Mouse (Mus musculus): ENCODE data around the gene Tns2. TPM values are rescaled to one million over a fixed set of nuclear protein-coding genes. Genes with fewer than 3 reads are reported as not detected.
A peak's percentile ranks its signal among the peaks of the same experiment; 100 is the strongest.
"Not testable (repeated sequence)": the region's sequence is repeated elsewhere in the genome, so short reads cannot be mapped to it uniquely, and the experiment has no call there.

The Tns2 gene
- total RNA-seq, 2 experiments from 2014 or later: 76.9 to 89.5 TPM

DNA sequence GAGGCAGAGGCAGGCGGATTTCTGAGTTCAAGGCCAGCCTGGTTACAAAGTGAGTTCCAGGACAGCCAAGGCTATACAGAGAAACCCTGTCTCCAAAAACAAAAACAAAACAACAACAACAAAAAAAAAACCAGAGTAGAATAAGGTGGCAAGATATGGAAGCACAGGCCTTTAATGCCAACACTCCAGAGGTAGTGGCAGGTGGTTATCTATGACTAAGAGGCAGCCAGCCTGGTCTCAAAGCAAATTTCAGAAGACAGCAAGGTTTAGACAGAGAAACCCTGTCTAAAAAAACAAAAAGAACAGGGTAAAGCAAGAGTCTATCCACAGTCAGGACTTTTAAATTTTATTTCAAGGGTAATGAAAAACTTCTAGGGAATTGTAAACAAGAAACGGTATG lies 34.5 kb downstream of the Tns2 start:
- no peak for DNase-seq (ENCODE audit: low spot score in 2 of 2)

GRCm38 (mm10) chr15:102135522-102136128 lies 35.4 kb downstream of the Tns2 start:
- no peak for DNase-seq (ENCODE audit: low spot score in 2 of 2)

DNA sequence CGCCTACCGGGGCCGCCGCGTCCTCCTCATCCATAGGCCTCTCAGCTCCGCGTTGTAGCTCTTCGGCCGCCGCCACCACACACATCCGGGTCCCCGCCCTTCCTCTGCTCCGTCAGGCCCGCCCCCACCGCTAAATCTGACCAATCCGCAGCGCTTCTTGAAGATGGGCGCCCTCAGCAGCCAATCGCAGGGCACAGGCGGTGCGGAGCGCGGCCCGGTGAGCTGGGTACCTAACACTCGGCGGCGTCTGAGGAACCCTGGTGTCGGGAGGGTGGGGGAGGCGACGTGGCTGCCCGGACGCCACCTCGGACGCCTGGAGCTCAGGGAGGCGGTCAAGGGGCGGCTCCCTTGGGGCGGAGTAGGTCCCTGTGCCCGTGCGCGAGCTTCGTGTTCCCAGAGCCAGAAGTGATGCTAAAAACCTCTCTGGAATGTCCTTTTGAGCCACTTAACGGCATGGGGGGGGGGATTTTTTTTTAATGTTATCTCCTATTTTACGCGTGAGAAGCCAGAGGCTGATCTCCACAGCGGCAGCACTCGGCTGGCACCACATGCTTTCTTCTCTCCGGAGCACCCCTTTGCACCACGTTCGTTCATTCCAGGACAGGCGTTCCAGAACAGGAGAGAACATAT lies 36.0 kb downstream of the Tns2 start, which contains the start of gene Spryd3:
Gene Spryd3, minus strand, starts transcription at position 106 of the 630 bp plus-strand sequence.
- DNase-seq (ENCODE audit: low spot score in 2 of 2): peak; percentile 98 to 99

DNA sequence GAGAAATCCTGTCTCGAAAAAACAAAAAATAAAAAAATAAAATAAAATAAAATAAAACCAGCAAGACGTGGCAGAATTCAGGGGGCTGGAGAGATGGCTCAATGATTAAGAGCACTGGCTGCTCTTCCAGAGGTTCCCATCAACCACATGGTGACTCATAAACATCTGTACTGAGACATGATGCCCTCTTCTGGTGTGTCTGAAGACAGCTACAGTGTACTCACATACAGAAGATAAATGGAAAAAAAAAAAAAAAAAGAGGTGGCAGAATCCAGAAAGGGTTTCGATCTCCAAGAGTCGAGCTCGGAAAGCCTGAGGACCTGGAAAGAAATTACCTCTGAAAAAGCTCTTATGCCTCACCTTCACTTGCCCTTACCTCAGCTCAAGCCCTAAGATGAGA lies 40.9 kb downstream of the Tns2 start:
- no peak for DNase-seq (ENCODE audit: low spot score in 2 of 2)

DNA sequence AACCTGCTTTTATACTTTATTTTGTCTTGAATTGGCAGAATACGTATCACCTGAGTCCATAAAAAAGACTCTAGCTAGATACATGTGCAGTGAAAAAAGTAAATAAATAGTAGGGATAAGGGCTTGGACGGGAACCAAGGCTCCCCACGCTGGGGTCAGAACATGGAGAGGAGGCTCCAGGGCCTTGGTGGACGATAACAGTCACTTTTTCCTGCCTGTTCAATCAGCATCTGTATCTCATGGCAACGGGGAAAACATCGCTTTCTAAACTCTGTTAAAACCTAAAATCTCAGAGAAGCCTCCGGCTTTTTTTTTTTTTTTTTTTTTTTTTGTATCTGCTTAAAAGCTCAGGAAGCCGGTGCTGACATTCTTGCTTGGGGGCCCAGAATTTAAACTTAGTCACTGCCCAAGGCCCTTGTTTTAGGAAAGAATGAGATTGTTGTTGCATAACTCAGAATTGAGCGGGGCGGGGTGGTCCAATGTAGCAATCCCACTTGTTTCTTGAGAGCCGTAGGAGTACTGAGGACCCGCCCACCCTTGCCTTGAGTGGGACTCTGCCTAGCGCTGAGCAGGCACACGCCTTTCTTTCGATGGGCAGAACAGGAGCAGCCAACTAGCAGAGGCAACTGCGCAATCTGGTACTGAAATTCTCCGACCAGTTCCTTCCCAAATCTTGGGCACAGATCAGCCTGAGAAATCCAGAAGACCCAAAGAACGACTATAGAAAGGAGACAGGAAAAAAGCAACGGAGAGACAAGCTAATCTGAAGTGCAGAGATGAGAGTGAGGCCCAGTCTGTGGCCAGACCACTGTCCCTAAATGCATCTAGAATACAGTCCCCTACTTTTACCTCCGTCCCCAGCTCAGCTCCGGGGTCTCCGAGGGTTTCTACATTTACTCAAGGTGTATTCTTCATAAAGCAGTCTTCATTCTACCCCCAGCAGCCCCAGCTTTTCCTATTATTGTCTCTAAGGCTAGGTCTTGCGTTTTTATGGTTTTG lies 43.0 kb downstream of the Tns2 start:
- DNase-seq (ENCODE audit: low spot score in 2 of 2): no peak

DNA sequence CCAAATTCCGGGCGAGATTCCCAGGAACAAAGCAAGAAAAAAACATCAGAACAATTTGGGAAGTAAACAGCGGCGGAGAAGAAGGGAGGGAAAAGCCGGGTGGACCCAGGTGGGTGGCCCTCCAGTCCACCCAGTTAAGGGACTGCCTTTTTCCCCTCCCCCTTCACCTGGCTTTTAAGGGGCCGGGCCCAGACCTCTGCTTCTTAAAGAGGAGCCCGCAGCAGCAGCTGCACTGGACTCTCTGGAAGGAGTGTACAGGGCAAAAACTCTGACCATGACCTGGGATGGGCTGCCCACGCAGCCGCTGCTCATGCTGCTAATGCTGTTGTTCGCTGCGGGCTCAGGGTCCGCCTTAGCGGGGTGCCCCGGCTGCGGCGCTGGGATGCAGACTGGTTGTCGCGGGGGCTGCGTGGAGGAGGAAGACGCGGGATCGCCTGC lies 44.1 kb downstream of the Tns2 start, which contains the start of gene Igfbp6:
Gene Igfbp6, plus strand, starts transcription at position 89 of the 438 bp plus-strand sequence.
- no peak for DNase-seq (ENCODE audit: low spot score in 2 of 2)

DNA sequence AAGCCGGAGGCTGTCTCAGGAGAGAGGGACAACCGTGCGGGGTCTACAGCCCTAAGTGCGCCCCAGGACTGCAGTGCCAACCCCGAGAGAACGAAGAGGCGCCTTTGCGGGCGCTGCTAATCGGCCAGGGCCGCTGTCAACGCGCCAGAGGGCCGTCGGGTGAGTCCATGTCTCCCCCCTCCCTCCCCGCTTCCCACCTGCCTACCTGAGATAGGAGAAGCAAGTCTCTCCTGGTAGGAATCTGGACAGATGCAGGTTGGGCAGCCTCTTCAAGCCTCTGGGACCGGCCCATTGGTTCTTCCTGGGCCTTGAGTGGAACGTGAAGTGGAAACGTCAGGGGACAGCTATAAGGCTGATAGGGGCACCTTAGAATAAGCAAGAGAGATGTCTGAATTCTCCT lies 44.5 kb downstream of the Tns2 start:
- no peak for DNase-seq (ENCODE audit: low spot score in 2 of 2)

DNA sequence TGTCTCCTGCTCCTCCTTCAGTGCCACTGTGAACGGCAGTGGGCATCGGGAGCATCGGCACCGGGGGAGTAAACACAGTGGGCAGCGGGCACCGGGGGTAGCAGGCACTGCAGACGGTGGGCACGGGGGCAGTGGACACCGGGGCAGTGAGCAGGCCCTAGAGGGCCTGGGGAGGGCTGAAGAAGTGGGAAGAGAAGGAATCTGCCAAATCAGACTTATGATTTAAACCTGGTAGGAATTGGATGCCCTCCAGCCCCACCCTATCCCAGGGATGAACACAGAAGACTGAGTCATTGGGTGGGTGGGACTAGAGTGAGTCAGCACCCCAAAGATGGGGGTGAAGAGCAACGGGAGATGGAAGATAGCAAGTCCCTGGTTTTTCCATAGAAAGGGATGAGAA lies 45.1 kb downstream of the Tns2 start:
- peak; percentile 54 to 63 for DNase-seq (ENCODE audit: low spot score in 2 of 2)

DNA sequence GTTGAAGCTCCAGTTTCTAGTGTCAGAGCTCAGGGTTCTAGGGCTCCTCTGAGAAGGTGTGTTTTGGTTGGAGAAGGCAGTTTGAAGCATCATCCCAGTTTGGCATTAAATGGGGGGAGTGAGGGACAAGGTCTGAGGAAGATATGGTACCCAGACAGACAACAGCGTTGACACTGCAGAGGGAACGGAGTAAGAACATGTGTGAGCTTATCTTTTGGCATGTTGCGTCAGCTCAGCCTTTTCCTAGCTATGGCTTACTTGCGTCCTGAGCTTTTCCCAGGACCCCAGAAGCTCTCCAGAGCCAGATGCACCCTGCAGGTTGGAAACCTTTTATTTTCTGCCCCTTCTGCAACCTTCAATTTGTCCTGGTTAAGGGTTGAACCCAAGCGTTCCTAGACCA lies 45.9 kb downstream of the Tns2 start:
- no peak for DNase-seq (ENCODE audit: low spot score in 2 of 2)

DNA sequence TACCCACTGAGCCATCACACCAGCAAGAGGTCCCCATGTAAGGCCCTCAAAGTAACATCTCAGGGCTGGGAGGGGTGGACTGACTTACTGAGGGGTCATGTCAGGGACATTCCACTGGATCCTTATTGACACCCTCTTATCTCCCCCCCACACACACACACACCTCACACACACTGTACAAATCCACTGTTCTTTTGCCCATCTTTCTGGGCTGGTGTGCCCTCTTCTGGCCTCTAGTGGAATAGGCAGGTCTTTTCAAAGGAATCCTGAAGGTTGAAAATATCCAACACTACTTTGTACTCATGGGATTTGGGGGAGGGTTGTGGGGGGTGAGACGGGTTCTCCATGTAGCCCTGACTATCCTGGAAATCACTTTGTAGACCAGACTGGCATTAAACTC lies 46.7 kb downstream of the Tns2 start:
- peak; percentile 43 to 49 for DNase-seq (ENCODE audit: low spot score in 2 of 2)

- DNase-seq (ENCODE audit: low spot score in 2 of 2): no peak
Observed at GRCm38 (mm10) chr15:102147674-102148402, 47.6 kb downstream of the Tns2 start.

DNA sequence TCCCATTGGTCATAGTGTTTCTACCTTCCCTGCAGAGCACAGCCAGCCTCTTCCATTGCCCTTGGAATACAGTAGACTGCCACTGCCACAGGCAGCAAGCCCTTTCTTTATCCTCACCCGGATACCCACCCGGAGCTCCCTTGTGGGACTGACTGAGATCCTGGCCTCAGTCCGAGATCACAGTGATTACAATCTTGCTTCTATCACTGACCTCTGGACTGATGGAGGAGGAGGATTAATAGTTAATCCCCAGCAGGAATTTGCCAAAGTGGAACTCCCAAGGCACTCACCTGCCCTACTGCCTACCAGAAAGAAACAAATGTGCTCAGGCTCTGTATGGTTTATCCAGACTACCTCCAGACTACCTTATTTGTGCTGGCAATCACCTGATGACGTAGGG lies 49.3 kb downstream of the Tns2 start:
- no peak for DNase-seq (ENCODE audit: low spot score in 2 of 2)

GRCm38 (mm10) chr15:102150301-102151135 lies 50.3 kb downstream of the Tns2 start, which contains the start of gene Soat2:
Gene Soat2, plus strand, starts transcription at chr15:102150526.
- no peak for DNase-seq (ENCODE audit: low spot score in 2 of 2)

DNA sequence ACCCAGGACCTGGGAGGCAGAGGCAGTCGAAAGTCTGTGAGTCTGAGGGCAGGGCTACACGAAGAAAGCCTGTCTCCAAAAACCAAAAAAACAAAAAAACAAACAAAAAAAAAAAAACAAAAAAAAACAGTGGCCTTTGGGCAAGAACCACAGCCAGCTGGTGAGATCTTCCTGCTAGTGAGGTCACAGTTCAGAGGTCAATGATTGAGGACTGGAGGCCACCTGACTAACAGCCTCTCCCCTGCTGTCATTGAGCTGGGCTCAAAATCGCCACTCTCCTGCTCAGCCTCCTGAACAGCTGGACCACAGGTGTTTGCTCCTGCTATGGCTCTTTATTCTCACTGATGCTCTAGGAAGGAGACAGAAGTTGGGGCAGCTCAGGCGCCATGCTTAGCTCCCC lies 52.4 kb downstream of the Tns2 start:
- DNase-seq (ENCODE audit: low spot score in 2 of 2): no peak

DNA sequence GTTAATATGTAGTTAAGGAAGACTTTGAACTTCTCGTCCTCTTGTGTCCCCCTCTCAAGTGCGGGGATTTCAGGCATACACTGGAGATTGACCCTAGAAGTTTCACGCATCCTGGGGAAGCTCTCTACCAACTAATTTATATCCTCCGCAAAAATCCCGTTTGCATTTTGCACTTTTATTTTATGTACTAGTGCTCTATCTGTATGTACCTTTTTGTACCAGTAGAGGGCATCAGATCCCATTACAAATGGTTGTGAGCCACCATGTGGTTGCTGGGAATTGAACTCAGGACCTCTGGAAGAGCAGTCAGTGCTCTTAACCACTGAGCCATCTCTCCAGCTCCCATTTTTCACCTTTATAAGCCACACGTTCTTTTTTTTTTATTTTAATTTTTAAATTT lies 54.8 kb downstream of the Tns2 start:
- not testable (repeated sequence) for DNase-seq (ENCODE audit: low spot score in 2 of 2)

DNA sequence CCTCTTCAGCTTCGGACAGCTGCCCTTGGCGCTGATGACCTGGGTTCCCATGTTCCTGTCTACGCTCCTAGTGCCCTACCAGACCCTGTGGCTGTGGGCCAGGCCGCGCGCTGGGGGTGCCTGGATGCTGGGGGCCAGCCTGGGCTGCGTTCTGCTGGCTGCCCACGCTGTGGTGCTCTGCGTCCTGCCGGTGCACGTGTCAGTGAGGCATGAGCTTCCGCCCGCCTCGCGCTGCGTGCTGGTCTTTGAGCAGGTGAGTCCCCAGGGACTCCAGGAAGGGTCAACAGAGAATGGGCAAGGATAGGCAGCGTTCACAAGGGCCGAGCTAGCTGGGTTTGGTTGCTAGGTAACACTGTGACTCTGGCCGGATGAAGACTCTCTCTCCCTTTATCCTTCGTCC lies 56.6 kb downstream of the Tns2 start:
- DNase-seq (ENCODE audit: low spot score in 2 of 2): no peak

- no peak for DNase-seq (ENCODE audit: low spot score in 2 of 2)
Observed at GRCm38 (mm10) chr15:102160415-102161060, 60.3 kb downstream of the Tns2 start.

DNA sequence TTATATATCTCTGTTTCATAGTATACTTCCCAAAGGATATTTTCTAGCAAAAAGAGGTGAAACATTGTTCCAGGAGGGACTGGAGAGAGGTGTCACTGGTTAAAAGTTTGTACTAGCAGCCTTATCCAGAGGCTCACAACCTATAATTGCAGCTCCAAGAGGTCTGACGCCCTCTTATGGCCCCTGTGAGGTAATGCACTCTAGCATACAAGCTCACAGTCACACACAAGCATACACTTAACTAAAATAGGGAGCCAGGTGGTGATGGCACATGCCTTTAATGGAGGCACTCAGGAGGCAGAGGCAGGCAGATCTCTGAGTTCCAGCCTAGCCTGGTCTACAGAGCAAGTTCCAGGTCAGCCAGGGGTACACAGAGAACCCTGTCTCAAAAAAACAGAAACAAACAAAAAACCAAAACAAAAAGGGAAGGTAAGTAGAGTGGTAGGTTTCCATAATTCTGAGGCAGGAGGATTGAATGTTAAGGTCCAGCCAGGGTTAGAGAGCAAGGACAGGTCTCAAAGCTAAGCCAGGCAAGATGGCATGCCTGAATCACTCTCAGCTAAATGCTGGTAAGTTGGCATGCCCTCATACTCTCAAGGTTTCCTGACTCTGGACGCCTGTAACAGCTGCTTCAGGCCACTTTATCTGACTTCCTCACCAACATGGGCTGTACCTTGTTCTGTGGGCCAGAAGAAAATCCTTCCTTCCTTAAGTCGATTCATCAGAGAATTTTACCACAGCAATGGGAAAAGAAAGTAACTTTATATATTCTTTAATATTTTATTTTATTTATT lies 63.9 kb downstream of the Tns2 start:
- DNase-seq (ENCODE audit: low spot score in 2 of 2): no peak
